Mouse (Mus musculus): Measurements from ENCODE around the gene Stpg4. TPM values are rescaled to one million over a fixed set of nuclear protein-coding genes. Genes with fewer than 3 reads are reported as not detected.

Stpg4 gene
- polyA plus RNA-seq, 1 experiment: not detected

GRCm38 (mm10) chr17:87405576-87405975 is 22.0 kb downstream of the Stpg4 start:
- TF ChIP-seq CTCF (IDR thresholded peaks at IDR 0.05; ENCODE audit: borderline replicate concordance, extremely low read depth, insufficient read depth, insufficient read length) (no peak), POLR2A (IDR thresholded peaks at IDR 0.05; ENCODE audit: borderline replicate concordance, extremely low read depth, insufficient read depth, insufficient read length, poor library complexity, severe bottlenecking) (no peak)
- no peak for DNase-seq (ENCODE audit: low read depth)

GRCm38 (mm10) chr17:87403462-87403861 is 24.1 kb downstream of the Stpg4 start:
- DNase-seq (ENCODE audit: low read depth): no peak
- TF ChIP-seq POLR2A (IDR thresholded peaks at IDR 0.05; ENCODE audit: borderline replicate concordance, extremely low read depth, insufficient read depth, insufficient read length, poor library complexity, severe bottlenecking) (no peak), CTCF (IDR thresholded peaks at IDR 0.05; ENCODE audit: borderline replicate concordance, extremely low read depth, insufficient read depth, insufficient read length) (no peak)

GRCm38 (mm10) chr17:87402444-87402843 is 25.1 kb downstream of the Stpg4 start:
- no peak for DNase-seq (ENCODE audit: low read depth)
- TF ChIP-seq CTCF (IDR thresholded peaks at IDR 0.05; ENCODE audit: borderline replicate concordance, extremely low read depth, insufficient read depth, insufficient read length) (no peak), POLR2A (IDR thresholded peaks at IDR 0.05; ENCODE audit: borderline replicate concordance, extremely low read depth, insufficient read depth, insufficient read length, poor library complexity, severe bottlenecking) (no peak)

- TF ChIP-seq CTCF (IDR thresholded peaks at IDR 0.05; ENCODE audit: borderline replicate concordance, extremely low read depth, insufficient read depth, insufficient read length) (no peak), POLR2A (IDR thresholded peaks at IDR 0.05; ENCODE audit: borderline replicate concordance, extremely low read depth, insufficient read depth, insufficient read length, poor library complexity, severe bottlenecking) (no peak)
- no peak for DNase-seq (ENCODE audit: low read depth)
These were observed 30.5 kb downstream of the Stpg4 start for GRCm38 (mm10) chr17:87397088-87397487.

- no peak for TF ChIP-seq CTCF (IDR thresholded peaks at IDR 0.05; ENCODE audit: borderline replicate concordance, extremely low read depth, insufficient read depth, insufficient read length)
- TF ChIP-seq POLR2A (IDR thresholded peaks at IDR 0.05; ENCODE audit: borderline replicate concordance, extremely low read depth, insufficient read depth, insufficient read length, poor library complexity, severe bottlenecking): no peak
- DNase-seq (ENCODE audit: low read depth): peak; percentile 70
These were observed 36.3 kb downstream of the Stpg4 start for GRCm38 (mm10) chr17:87391242-87391641.

GRCm38 (mm10) chr17:87387068-87387467 is 40.5 kb downstream of the Stpg4 start:
- TF ChIP-seq CTCF (IDR thresholded peaks at IDR 0.05; ENCODE audit: borderline replicate concordance, extremely low read depth, insufficient read depth, insufficient read length): no peak
- TF ChIP-seq POLR2A (IDR thresholded peaks at IDR 0.05; ENCODE audit: borderline replicate concordance, extremely low read depth, insufficient read depth, insufficient read length, poor library complexity, severe bottlenecking): no peak
- DNase-seq (ENCODE audit: low read depth): peak; percentile 77

GRCm38 (mm10) chr17:87385835-87386234 is 41.7 kb downstream of the Stpg4 start:
- no peak for DNase-seq (ENCODE audit: low read depth)
- TF ChIP-seq CTCF (IDR thresholded peaks at IDR 0.05; ENCODE audit: borderline replicate concordance, extremely low read depth, insufficient read depth, insufficient read length) (no peak), POLR2A (IDR thresholded peaks at IDR 0.05; ENCODE audit: borderline replicate concordance, extremely low read depth, insufficient read depth, insufficient read length, poor library complexity, severe bottlenecking) (no peak)

- TF ChIP-seq POLR2A (IDR thresholded peaks at IDR 0.05; ENCODE audit: borderline replicate concordance, extremely low read depth, insufficient read depth, insufficient read length, poor library complexity, severe bottlenecking) (no peak), CTCF (IDR thresholded peaks at IDR 0.05; ENCODE audit: borderline replicate concordance, extremely low read depth, insufficient read depth, insufficient read length) (no peak)
- DNase-seq (ENCODE audit: low read depth): no peak
These were observed 46.9 kb downstream of the Stpg4 start for GRCm38 (mm10) chr17:87380681-87381080.

GRCm38 (mm10) chr17:87379821-87380220 is 47.7 kb downstream of the Stpg4 start:
- TF ChIP-seq CTCF (IDR thresholded peaks at IDR 0.05; ENCODE audit: borderline replicate concordance, extremely low read depth, insufficient read depth, insufficient read length) (no peak), POLR2A (IDR thresholded peaks at IDR 0.05; ENCODE audit: borderline replicate concordance, extremely low read depth, insufficient read depth, insufficient read length, poor library complexity, severe bottlenecking) (no peak)

GRCm38 (mm10) chr17:87379160-87379624 is 48.3 kb downstream of the Stpg4 start:
- TF ChIP-seq CTCF (IDR thresholded peaks at IDR 0.05; ENCODE audit: borderline replicate concordance, extremely low read depth, insufficient read depth, insufficient read length): no peak
- TF ChIP-seq POLR2A (IDR thresholded peaks at IDR 0.05; ENCODE audit: borderline replicate concordance, extremely low read depth, insufficient read depth, insufficient read length, poor library complexity, severe bottlenecking): no peak
- no peak for DNase-seq (ENCODE audit: low read depth)

More at GRCm38 (mm10) chr17:87379821-87380220, 47.7 kb downstream of the Stpg4 start:
- DNase-seq (ENCODE audit: low read depth): no peak

- peak; percentile 92 for DNase-seq (ENCODE audit: low read depth)
- TF ChIP-seq POLR2A (IDR thresholded peaks at IDR 0.05; ENCODE audit: borderline replicate concordance, extremely low read depth, insufficient read depth, insufficient read length, poor library complexity, severe bottlenecking) (no peak), CTCF (IDR thresholded peaks at IDR 0.05; ENCODE audit: borderline replicate concordance, extremely low read depth, insufficient read depth, insufficient read length) (no peak)
These were observed 49.0 kb downstream of the Stpg4 start for GRCm38 (mm10) chr17:87378354-87379159.

GRCm38 (mm10) chr17:87377536-87377935 is 50.0 kb downstream of the Stpg4 start:
- TF ChIP-seq CTCF (IDR thresholded peaks at IDR 0.05; ENCODE audit: borderline replicate concordance, extremely low read depth, insufficient read depth, insufficient read length) (no peak), POLR2A (IDR thresholded peaks at IDR 0.05; ENCODE audit: borderline replicate concordance, extremely low read depth, insufficient read depth, insufficient read length, poor library complexity, severe bottlenecking) (no peak)
- peak; percentile 83 for DNase-seq (ENCODE audit: low read depth)
